Mouse (Mus musculus) cortical plate, adult 2 months (tissue): ENCODE data around the gene Ncapd3. TPM values are rescaled to one million over a fixed set of nuclear protein-coding genes. Genes with fewer than 3 reads are reported as not detected.

Experiments
- H3K27ac ChIP-seq: fragments of 200-500 bp; 2 replicates; pipeline ENCODE4 v1.5.1; 2012; ENCODE audit warnings: low read length, control low read depth, inconsistent platforms; ENCODE audit not compliant: insufficient read depth
- H3K4me1 ChIP-seq: fragments of 200-500 bp; 2 replicates; pipeline ENCODE4 v1.6.1; 2011; ENCODE audit warnings: low read length; ENCODE audit not compliant: control insufficient read depth, insufficient read depth
- H3K4me3 ChIP-seq: fragments of 200-500 bp; 2 replicates; pipeline ENCODE4 v1.5.1; 2011; ENCODE audit warnings: mild to moderate bottlenecking, low read length, control low read depth; ENCODE audit not compliant: insufficient read depth
- CTCF ChIP-seq: fragments of 200-500 bp; IDR thresholded peaks from 2 replicates; pipeline ENCODE4 v1.5.1; 2011; ENCODE audit warnings: mild to moderate bottlenecking, control low read depth, low read length; ENCODE audit not compliant: insufficient read depth; ENCODE audit errors: extremely low read depth
- POLR2A ChIP-seq: fragments of 200-500 bp; IDR thresholded peaks from 2 replicates; pipeline ENCODE4 v1.6.1; 2011; ENCODE audit warnings: mild to moderate bottlenecking, low read length, control low read depth; ENCODE audit not compliant: insufficient read depth; ENCODE audit errors: extremely low read depth
- polyA plus RNA-seq: library from polyadenylated mRNA; depleted of rRNA; stranded (reverse); fragments of >200 nt; gene quantifications from 2 replicates; pipeline ENCODE4 v1.2.3, GENCODE M21; 2012

Gene Ncapd3
- polyA plus RNA-seq, 1 experiment = 35.2 TPM

DNA sequence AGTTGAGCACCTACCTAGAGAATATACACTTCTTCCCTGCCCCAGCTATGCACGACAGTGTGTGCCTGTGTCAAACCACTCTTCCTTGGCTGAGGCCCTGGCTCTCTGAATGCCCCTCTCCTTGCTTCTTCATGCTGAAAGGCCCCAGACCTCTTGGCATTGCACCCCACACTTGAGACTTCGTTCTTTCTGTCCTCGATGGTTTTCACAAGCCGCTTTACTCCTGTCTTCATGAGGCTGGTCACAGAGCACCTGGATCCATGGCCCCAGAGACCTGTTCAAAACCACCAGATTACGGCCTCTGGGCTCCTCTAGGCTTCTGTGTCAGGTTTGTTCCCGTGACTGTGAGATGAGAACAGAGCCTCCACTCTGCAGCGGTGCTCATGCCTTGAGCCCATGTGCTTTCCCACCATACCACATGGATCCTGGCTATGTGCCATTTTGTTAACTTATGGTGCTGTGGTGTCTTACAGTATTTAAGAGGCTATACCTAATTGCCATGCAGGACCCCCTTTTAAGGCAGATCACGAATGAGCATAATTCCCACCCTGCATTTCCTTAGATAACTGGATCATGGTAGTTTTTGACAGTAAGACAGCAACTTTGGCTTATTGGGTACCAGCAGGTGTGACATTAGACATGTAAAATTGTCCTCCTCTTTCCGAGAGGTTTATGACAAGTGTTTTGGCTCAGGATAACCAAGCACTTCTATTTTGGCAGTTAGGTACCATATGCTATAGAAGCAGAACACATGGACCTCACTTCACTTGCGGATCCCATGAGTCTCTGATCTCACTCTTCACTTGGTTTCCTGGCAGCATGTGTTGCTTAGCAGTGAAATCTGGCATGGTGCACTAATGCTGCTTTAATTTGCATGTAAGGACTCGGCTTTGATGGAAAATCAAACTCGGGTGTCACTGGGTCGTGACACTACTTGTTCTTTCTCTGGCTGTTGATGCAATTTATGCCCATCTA lies 61.1 kb downstream of the Ncapd3 start:
- peak overlapping the region; percentile 80; the same call in 1 of the 2 replicates for H3K27ac ChIP-seq
- TF ChIP-seq POLR2A (no peak), CTCF (no peak)
- H3K4me1 ChIP-seq = peaks cover 4% of the 10 kb centered on the region
- no peak overlapping the region for H3K4me3 ChIP-seq

DNA sequence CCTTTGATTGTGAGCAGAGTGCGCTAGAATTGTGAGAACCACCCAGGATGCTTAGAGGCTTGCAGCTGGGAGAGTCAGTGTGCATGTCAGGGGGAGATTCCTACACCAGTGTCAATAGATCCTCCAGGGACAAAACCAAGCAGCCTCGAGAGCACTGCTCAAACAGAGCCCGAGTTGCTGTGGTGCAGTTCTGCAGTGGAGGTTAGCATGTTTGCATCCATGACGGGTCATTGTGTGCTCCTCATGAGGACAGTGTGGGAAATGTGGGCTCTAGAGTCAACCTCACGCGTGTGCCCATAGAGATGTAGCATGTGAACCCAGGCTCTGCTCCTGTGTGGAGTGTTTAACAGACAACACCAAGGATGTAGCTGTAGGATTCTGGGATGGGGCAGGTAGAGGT lies 62.9 kb downstream of the Ncapd3 start:
- H3K4me3 ChIP-seq = no peak overlapping the region
- TF ChIP-seq POLR2A = no peak
- TF ChIP-seq CTCF = no peak
- peaks cover 2% of the 10 kb centered on the region for H3K4me1 ChIP-seq
- H3K27ac ChIP-seq = no peak overlapping the region

DNA sequence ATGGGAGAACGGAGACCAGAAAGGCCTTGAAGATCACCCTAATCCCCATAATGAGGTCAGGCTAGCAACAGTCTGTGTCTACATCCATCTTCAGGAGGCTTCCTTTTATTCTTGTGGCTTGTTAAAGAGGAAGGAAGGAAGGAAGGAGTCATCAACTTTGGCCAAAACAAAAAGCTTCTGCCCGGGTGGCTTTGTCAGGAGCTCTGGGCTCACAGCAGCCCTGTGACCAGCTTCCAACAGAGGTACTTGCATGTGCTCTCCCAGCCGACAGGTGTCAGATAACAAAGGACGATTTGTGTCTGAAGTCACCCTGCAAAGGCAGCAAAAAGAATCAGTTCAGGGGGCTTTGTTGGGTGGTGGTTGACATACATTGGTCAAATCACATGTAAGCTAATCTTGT lies 68.1 kb downstream of the Ncapd3 start:
- Histone ChIP-seq H3K4me1 (no peaks in the 10 kb centered on the region), H3K27ac (no peak overlapping the region), H3K4me3 (no peak overlapping the region)
- TF ChIP-seq POLR2A (no peak), CTCF (no peak)

- H3K4me3 ChIP-seq = no peak overlapping the region
- no peaks in the 10 kb centered on the region for H3K4me1 ChIP-seq
- H3K27ac ChIP-seq = no peak overlapping the region
- no peak for TF ChIP-seq POLR2A
- TF ChIP-seq CTCF = no peak
These were observed 68.6 kb downstream of the Ncapd3 start for GRCm38 (mm10) chr9:27098557-27098956.

DNA sequence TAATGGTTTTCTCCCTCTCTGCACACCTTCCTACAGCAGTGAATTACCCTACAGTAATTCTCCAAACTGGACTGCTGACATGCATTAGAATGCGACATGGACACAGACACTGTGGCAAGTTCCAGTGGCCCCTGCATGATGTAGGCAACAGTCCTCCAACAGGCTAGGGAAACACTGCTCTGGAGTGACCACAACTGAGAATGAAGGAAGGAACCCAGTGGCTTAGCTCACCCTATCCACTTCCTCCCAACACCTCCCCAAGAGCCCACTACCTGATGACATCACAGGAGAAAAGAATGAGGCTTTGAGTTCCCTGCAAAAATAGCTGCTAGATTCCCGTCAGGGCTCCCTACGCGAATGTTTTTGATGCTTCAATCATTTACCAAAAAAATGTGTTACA lies 69.5 kb downstream of the Ncapd3 start:
- TF ChIP-seq POLR2A (no peak), CTCF (no peak)
- H3K4me1 ChIP-seq = no peaks in the 10 kb centered on the region
- no peak overlapping the region for H3K27ac ChIP-seq

DNA sequence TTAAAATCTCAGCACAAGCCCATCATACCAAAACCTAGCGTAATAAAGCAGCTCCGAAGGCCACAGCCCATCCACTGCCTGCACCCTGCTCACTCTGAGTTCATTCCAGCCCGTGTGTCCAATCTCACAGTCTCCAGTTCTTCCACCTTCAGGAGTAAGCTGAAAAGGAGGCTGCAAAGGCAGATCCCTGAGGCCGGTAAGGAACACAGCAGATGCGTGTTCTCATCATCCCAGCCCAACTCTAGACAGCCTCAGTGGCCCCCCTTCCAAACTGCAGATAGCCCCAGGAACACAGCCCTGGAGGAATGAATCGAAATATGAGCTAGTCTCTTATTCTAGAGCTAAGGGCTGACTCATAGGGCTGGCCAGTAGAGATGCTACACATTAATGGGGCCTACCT lies 71.5 kb downstream of the Ncapd3 start:
- TF ChIP-seq CTCF = no peak
- TF ChIP-seq POLR2A = no peak
- Histone ChIP-seq H3K27ac (no peak overlapping the region), H3K4me1 (no peaks in the 10 kb centered on the region), H3K4me3 (no peak overlapping the region)

More for the DNA sequence above, 69.5 kb downstream of the Ncapd3 start:
- H3K4me3 ChIP-seq = no peak overlapping the region

- no peak overlapping the region for H3K27ac ChIP-seq
- TF ChIP-seq CTCF = peak; percentile 70
- no peak for TF ChIP-seq POLR2A
- H3K4me1 ChIP-seq = peaks cover 14% of the 10 kb centered on the region
- no peak overlapping the region for H3K4me3 ChIP-seq
These were observed 76.1 kb downstream of the Ncapd3 start for GRCm38 (mm10) chr9:27106081-27106480.

DNA sequence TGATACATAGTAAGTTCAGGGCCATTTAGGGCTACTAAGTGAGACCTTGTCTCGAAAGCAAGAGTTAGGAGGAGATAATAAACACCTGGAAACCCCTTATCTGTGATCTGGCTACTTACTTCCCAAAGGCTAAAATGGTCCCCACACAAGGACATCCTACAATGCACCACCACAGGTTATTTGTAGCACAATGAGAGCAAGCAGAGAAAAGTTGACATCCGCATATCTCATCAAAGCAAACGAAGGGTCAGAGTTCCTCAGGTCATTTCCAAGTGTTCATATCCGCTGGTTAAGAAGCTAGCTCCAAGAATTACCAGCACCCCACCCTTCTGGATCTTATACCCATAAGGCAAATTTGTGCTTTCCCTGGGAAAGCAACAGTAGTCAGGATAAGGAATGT lies 78.5 kb downstream of the Ncapd3 start:
- H3K4me1 ChIP-seq = peaks cover 17% of the 10 kb centered on the region
- H3K27ac ChIP-seq = no peak overlapping the region
- H3K4me3 ChIP-seq = no peak overlapping the region
- TF ChIP-seq POLR2A (no peak), CTCF (no peak)

DNA sequence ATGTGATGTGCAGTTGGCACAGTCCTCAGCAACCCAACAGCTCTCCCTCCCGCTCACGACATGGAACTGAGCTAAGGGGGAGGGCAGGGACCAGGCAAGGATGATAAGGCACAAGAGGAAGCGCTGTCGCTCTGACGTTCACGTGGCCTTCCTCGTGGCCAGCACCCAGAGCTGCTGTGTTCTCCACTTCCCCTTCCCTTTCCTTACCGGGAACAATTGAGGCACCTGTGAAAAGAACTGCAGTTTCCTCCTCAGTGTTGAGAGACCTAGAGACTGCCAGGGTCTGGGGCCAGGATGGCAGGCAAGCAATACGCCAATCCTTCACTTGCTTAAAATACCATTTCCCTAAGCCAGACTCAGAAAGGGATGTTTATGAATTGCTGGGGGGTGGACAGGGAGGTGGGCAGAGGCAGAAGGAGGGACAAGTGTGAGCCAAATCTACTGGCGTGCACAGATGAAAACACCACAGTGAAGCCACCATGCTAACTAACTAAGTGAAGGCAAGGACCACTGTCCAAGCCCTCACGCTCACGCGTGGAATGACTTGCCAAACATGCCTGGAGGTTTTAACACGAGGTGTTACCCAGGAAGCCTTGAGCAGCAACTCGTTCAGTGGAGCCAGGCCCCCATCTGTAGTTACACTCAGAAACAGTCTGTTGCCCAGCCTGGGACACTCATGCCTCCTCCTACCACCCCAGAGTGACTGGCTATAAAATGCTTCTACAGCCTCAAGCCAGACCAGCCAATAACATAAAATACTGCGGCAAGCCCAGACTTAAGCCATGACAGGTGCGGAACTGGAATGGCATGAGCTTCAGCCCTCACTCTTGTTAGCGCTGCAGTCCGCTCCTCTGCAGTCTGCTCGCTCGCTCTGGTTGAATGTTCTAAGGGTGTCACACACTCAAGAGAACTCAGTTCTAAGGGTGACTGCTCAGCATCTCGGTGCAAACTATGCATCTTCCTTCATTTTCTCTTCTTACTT lies 79.8 kb downstream of the Ncapd3 start:
- no peak for TF ChIP-seq POLR2A
- peaks cover 18% of the 10 kb centered on the region for H3K4me1 ChIP-seq
- no peak overlapping the region for H3K4me3 ChIP-seq
- H3K27ac ChIP-seq = peak overlapping the region; percentile 45
